9 mouse cellular contexts compared by ENCODE assay signal in genomic region chr12:36039541-36040084, GRCm38 (mm10). TPM values are rescaled to one million over a fixed set of nuclear protein-coding genes. Genes with fewer than 3 reads are reported as not detected.
A peak's percentile ranks its signal among the peaks of the same experiment; 100 is the strongest.
DNase-seq lines count a peak whose midpoint lies in the region; ATAC-seq and TF ChIP-seq lines count a peak whose summit lies in the region.
"Had no signal": no experiment of that assay in that cellular context is flagged by ENCODE, and none has a peak within 500 bp of the region (broad histone marks: within the 10 kb centered on the region; RNA-seq: fewer than 3 reads in every experiment).

No protein-coding gene starts in this region.

- no peak overlapping the region for H3K27ac ChIP-seq in kidney, adult 2 months (ENCODE audit: insufficient read depth, low read depth, low read length)
- no peak overlapping the region for H3K27ac ChIP-seq in intestine, embryonic 16.5 days (ENCODE audit: low read length)
- H3K27ac ChIP-seq: limb, embryonic 12.5 days had no signal

- ATAC-seq in intestine, embryonic 16.5 days: no peak

- H3K36me3 ChIP-seq in kidney, adult 2 months (ENCODE audit: control insufficient read depth, insufficient read depth, low read length): no peaks in the 10 kb centered on the region
- no peaks in the 10 kb centered on the region for H3K36me3 ChIP-seq in intestine, embryonic 16.5 days (ENCODE audit: control insufficient read depth, insufficient read depth, low read length)
- H3K36me3 ChIP-seq: limb, embryonic 12.5 days had no signal

- H3K4me2 ChIP-seq in intestine, embryonic 16.5 days (ENCODE audit: low read depth, low read length): 0 out of 2 replicates have a peak overlapping the region, but pooled peaks have one; percentile 26
- H3K4me2 ChIP-seq: limb, embryonic 12.5 days had no signal

- no peak overlapping the region for H3K9ac ChIP-seq in intestine, embryonic 16.5 days (ENCODE audit: low read depth, low read length)
- H3K9ac ChIP-seq: limb, embryonic 12.5 days had no signal

- TF ChIP-seq POLR2A in kidney, adult 2 months (IDR thresholded peaks at IDR 0.05; ENCODE audit: low read depth, low read length): no peak
- no peak for TF ChIP-seq POLR2A in brain, embryonic 14.5 days (IDR thresholded peaks at IDR 0.05; ENCODE audit: borderline replicate concordance, extremely low read depth, insufficient read depth, insufficient read length, poor library complexity, severe bottlenecking)

- no peaks in the 10 kb centered on the region for H3K9me3 ChIP-seq in intestine, embryonic 16.5 days (ENCODE audit: control insufficient read depth, low read length)
- H3K9me3 ChIP-seq: limb, embryonic 12.5 days had no signal

- no peaks in the 10 kb centered on the region for H3K27me3 ChIP-seq in kidney, adult 2 months (replicated peaks; ENCODE audit: control insufficient read depth, insufficient read depth, low read length)
- no peaks in the 10 kb centered on the region for H3K27me3 ChIP-seq in intestine, embryonic 16.5 days (replicated peaks; ENCODE audit: control insufficient read depth, insufficient read depth, low read length)
- H3K27me3 ChIP-seq: limb, embryonic 12.5 days had no signal

- no peak for TF ChIP-seq CTCF in kidney, adult 2 months (conservative IDR thresholded peaks at IDR 0.05; ENCODE audit: insufficient read depth, insufficient read length, low read depth, low read length)
- TF ChIP-seq CTCF in brain, embryonic 14.5 days (IDR thresholded peaks at IDR 0.05; ENCODE audit: borderline replicate concordance, extremely low read depth, insufficient read depth, insufficient read length): no peak

- DNase-seq in kidney, adult 2 months: peak; percentile 13
- no peak for DNase-seq in kidney, adult 18-20 months
- peak; percentile 42 for DNase-seq in brain, embryonic 14.5 days (ENCODE audit: low read depth)
- peak; percentile 29 to 31 for DNase-seq in monocyte, adult 2 months (ENCODE audit: low read depth in 1 of 2, low spot score in 2 of 2)
- DNase-seq in frontal cortex, postnatal 25 days (ENCODE audit: low spot score in 2 of 2): no peak
- no peak for DNase-seq in urinary bladder, postnatal 25 days (ENCODE audit: low spot score)
- DNase-seq in embryo, embryonic 9.5 days (ENCODE audit: extremely low spot score): no peak

- no peak overlapping the region for H3K4me3 ChIP-seq in kidney, adult 2 months (ENCODE audit: insufficient read depth, low read depth, low read length)
- 0 out of 2 replicates have a peak overlapping the region, but pooled peaks have one; percentile 10 for H3K4me3 ChIP-seq in intestine, embryonic 16.5 days (ENCODE audit: low read length)
- H3K4me3 ChIP-seq: limb, embryonic 12.5 days had no signal

- no peaks in the 10 kb centered on the region; the same call in 1 of the 2 replicates for H3K4me1 ChIP-seq in kidney, adult 2 months (ENCODE audit: control insufficient read depth, insufficient read depth, low read length)
- peaks cover 4% of the 10 kb centered on the region; the same call in 1 of the 2 replicates for H3K4me1 ChIP-seq in intestine, embryonic 16.5 days (ENCODE audit: control insufficient read depth, insufficient read depth, low read length)

- WGBS in kidney, adult 2 months: 71% methylated on average over 9 of the region's 9 CpGs
- 56% methylated on average over 9 of the region's 9 CpGs for WGBS in intestine, embryonic 16.5 days

RNA-seq across cellular contexts. Expression of gene Tspan13, which starts 2.7 kb away (rescaled TPM):
- polyA plus RNA-seq in kidney, adult 2 months (2012; rRNA removed): 23.7 and 29.7 TPM in 2 replicates
- 247 and 280 TPM in 2 replicates for polyA plus RNA-seq in brain, embryonic 14.5 days (2012; rRNA removed)
- 151 and 157 TPM in 2 replicates for polyA plus RNA-seq in intestine, embryonic 16.5 days (2015; fragmentation: Nextera tagmentation; extraction: Ambion mirVana)

RNA-seq across cellular contexts. Expression of gene Agr2, which starts 46.9 kb away (rescaled TPM):
- polyA plus RNA-seq in kidney, adult 2 months (2012; rRNA removed): not detected in 2 replicates
- polyA plus RNA-seq in brain, embryonic 14.5 days (2012; rRNA removed): not detected in 2 replicates
- polyA plus RNA-seq in intestine, embryonic 16.5 days (2015; fragmentation: Nextera tagmentation; extraction: Ambion mirVana): 408 and 430 TPM in 2 replicates
- polyA plus RNA-seq: limb, embryonic 12.5 days had no signal

Comparison
In these comparisons a context has a peak if more than half of its experiments do, and no peak if none do; other contexts are left out.
1. DNase-seq: peak in kidney, adult 2 months (single experiment), brain, embryonic 14.5 days (single experiment) and monocyte, adult 2 months (2 of 2); none in kidney, adult 18-20 months (single experiment), frontal cortex, postnatal 25 days (0 of 2), urinary bladder, postnatal 25 days (single experiment) and embryo, embryonic 9.5 days (single experiment).
2. RNA of gene Agr2, which starts 46.9 kb away (polyA plus RNA-seq): 408 to 430 TPM in intestine, embryonic 16.5 days; not detected in kidney, adult 2 months and not detected in brain, embryonic 14.5 days; every median in the first group is over 100 times any median in the second.